Mouse (Mus musculus) adrenal gland, postnatal 14 days (tissue): ENCODE data around the gene Cdk15. TPM values are rescaled to one million over a fixed set of nuclear protein-coding genes. Genes with fewer than 3 reads are reported as not detected.

Source experiments
- DNase-seq: peaks from one replicate; pipeline ENCODE4 v3.0.0; 2021; ENCODE audit warnings: mixed read lengths
- total RNA-seq: library from RNA; stranded (reverse); gene quantifications from 2 replicates; pipeline ENCODE4 v1.2.3, GENCODE M21; 2021

Gene Cdk15
- total RNA-seq, 1 experiment from 2014 or later, result not detected

DNA sequence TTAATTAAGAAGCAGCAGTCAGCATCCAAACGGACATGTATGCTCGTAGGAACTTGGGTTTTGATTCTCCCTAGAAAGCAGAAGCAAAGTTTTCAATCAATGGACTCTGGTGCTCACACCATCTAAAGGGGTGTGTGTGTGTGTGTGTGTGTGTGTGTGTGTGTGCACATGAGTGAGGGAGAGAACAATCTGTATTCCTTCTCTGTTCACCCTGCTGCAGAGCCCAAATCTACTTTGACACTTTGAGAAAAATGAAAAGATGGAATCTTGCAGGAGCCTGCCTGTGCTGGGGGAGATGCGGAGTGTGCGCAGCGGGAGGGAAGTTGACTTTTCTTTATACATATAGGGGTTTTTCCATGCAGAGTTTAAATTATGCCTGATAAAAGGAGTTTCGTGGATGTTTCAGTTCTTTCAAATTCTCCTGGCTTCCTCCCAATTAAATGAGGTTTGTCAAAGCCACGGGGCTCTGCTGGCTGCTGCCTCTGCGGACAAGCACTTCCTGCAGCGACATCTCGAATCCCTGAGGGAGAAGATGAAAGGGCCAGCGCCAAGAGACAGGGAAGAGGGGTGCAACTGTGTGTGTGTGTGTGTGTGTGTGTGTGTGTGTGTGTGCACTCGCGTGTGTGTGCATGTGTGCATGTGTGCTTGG, 76.2 kb downstream of the Cdk15 start:
- DNase-seq, result peak; percentile 31

DNA sequence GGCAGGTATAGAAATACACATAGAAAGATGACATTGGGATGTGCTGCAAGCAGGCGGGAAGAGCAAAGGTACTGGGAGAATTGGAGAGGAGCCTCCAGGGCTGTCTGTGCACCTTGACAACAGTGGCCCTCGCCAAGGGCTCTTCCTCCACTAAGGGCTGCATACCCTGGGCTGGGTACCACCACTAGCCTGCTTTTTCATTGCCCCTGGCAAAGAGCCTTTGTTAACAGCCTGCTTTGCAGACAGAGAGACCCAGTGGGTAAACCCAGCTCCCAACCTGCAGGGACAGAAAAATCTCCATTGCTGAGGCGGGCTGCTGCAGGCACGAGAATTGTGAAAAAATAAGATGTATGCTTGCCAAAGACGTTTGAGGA, 76.7 kb downstream of the Cdk15 start:
- no peak for DNase-seq

DNA sequence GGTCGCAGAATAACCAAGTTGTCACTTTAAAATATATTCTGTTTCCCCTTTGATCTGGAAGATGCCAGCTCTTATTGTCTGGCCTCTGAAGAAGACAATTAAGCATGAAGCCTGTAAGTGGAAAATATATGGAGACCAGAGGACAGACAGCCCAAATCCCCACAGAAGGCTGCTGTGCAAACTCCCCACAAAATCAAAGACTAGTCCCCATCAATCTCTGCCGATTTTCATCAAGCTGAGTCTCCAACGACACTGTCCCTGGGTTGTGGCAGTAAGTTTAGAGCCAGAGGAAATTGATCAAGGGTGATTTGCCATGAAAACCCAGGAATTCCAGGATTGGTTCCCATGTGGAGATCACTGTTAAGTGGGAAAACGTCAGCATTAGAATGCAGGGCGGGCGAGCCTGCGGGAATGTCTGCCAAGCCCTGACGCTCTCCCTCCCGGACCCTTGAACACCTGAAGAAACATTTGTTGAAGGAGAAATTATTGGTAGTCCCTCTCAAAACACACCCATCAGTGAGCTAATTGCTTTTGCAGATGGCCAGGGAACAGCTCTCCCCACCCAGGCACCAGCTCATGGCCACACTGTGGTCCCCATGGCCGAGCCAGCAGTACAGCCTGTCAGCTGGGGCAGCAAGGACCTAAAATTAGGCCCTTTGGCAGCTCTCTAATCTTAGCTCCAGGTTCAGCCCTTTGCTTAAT, 77.3 kb downstream of the Cdk15 start:
- DNase-seq, result no peak

DNA sequence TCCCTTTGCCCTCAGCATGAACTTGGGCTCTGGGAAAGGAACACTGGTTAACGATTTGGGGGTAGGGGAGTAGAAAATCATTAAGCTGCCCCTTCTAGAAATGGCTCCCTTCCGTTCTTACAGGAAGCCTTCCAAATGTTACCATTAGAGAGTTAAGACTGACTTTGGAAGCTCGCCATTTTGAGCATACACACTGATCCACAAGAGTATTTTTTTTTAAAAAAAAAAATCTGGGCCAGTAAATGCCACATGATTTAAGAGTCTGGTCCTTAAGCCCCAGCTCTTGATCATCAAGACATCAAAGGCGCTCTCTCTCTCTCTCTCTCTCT, 77.8 kb downstream of the Cdk15 start:
- no peak for DNase-seq

DNA sequence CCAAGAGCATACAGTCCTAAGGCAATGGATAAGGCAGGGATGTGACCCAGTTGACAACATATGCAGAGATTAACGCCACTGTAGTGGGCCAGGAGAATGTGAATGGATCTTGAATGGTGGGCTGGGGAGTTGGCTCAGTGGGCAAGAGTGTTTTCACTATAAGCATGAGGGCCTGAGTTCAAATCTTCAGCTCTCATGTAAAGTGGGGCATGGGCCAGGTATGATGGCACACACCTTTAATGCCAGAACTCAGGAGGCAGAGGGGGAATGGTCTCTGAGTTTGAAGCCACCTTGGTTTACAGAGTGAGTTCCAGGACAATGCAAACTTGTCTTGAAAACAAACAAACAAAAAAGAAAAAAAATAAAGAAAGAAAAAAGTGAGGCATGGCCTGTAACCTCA, 79.5 kb downstream of the Cdk15 start:
- DNase-seq, result no peak

DNA sequence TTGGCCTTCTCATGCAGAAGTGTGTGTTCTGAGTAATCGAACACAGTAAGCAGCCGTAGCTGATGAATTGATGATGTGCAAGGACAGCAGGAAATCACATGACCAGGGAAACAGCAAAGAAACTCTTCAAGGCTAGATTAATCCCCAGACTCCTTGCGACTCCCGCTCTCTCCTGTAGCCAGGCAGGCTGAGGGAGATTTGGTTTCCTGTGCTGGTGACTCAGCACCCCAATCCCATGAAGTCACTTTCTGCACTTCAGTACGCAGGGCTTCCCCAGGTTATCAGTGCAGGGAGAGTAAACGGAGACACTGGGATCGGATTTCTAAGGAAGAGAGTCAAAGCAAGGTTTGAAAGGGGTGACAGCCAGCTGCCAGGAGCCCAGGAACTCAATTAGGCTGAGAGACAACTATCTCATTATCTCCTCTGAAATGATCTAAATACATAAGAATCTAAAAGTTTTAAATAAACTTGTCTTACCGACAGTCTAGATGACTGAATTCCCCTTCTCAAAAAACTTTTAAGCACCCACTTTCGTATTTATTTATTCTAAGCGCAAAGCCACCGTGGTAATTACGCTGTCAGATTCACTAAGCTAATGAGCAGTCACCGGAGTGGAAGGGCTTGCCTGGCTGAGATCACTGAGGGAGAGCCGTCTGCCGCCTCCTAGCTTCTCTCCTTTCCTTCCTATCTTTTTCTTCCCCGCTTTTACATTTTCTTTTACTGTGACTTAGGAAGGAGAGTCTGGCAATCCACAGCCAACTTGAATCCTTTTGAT, 84.3 kb downstream of the Cdk15 start:
- peak; percentile 56 for DNase-seq

DNA sequence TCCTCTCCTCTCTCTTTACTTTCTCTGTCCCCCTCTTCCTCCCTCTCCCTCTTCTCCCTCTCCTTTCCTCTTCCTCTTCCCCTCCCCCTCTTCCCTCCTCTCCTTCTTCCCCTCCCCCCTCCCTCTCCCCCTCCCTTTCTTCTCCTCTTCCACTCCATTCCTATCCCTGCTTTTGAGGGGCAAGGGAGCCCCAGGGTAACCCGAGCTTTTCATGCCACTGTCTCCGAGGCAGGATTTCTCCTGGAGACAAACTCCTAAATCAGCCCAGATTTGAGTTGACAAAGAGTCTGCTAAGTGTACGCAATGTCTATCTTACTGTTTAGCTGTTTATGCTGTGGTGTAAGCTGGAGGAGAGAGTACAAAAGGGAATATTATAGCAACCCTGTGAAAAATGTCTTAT, 85.0 kb downstream of the Cdk15 start:
- DNase-seq, result no peak

DNA sequence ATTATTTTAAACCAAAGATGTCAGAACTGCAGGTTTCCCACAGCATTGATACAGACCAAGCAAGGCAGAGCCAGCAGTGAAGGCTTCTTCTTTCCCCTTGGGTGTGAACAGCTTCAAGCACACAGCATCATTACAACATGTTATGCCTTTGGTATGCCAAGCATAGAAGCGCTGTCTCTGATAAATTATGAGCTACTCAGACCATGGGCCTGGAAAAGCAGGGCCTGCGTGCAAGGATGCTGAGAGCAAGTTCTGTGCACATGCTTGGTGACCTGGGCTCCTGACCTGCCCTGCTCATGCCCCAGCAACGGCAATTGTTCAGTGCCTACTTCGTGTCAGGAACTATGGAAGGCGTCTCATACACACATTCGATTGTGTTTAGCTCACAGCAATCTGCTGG, 85.4 kb downstream of the Cdk15 start:
- no peak for DNase-seq

DNA sequence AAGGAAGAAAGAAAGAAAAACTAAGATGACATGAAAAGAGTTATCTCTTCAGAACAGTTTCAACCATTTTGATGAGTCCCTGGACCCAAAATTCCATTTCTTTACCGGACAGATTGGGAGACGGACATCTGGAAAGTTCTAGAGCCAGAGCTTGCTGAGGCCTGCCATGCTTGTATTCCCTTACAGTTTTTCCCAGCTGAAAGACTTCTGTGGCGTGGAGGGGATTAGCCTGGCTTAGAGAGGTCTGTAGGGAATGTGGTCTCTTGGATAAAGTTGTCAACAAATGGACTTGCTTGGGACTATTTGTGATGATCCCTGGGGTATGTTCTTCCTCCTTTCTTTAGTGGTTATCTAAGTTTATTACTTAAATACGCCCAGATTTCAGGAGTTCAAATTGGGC, 96.0 kb downstream of the Cdk15 start:
- no peak for DNase-seq

DNA sequence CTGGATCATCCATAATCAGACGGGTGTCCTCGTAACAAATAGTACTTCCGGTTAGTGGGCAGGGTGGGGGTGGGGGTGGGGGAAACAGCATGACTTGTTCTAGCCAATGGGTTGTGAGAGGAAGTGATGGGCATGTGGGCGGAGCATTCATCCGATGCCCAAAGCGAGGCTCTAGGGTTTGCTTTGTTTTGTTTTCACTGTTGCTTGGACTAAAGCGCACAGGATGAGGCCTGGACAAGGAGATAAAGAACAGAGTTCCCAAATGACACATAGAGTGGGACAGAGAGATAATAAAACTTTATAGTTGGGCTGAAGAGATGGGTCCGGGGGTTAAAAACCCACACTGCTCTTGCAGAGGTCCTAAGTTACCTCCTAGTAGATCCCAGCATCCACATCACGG, 98.7 kb downstream of the Cdk15 start:
- no peak for DNase-seq

DNA sequence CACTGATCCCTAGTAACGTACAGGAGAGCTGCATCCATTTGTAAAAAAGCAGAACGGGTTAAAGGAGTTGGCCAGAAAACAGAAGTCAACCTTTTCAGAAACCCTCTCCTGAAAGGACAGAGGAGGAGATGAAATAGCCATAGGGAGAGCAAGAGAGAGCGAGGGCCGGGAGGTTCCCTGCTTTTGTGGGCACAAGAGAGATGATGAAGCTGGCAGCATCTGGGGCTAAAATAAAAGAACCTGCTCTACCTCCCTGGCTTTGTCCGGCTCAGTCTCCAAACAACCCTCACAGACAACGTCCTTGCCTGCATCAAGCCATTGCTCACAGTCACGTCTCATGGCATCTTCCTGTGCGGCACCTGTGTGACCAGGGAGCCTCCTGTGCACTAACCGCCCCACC, 102.4 kb downstream of the Cdk15 start:
- DNase-seq, result no peak

DNA sequence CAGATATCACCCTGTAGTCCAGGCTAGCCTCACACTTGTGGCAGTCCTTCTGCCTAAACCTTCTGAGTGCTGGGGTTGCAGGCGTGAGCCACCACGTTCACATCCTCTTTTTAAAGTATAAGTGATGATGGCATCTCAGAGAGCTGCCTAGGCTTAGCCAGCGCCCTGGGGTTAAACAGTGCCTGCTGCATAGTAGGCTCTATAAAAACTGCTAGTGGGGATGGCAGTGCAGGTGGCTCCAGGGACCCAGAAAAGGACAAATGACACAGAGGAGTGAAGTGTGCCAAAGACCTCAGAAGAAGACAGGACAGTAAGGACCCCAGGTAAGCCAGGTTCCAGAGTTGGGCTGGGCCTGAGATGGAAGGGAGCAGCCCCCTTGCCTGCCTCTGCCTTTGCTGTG, 104.1 kb downstream of the Cdk15 start:
- no peak for DNase-seq

DNA sequence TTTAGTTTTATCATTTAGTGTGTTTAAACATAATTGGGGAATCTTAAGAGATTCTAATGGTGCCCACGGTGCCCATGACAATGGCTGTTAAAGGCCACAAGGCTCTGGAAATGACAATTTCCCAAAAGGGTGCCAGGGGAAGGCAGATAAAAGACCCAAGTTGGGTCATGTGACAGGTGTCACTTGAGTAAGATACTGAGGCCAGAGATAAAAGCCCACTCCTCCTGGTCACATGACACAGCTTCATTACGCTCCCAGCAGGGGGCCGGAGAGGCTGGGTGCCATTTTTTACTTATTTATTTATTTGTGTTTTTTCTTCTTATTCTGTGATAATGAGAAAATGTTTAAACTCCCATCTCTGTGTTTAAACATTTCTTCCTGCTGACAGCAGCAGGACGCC, 104.8 kb downstream of the Cdk15 start:
- DNase-seq, result no peak

DNA sequence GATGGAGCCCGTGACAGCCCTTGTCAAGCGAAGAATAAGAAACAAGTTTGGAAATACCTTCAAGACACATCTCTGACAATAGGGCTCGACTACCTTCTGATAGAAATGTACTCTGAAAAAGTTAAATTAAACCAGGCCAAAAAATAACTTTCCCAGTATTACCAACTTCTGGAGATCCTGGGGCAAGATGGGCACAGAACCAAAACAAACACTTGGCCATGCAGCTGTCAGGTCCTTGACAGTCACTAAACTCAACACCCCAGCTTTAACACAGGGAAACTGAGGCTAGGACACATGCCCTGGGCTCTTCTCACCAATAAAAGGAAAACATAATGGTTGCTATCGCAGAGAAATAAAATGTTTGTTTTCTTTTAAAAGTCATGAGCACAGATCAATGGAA, 105.3 kb downstream of the Cdk15 start:
- no peak for DNase-seq

DNA sequence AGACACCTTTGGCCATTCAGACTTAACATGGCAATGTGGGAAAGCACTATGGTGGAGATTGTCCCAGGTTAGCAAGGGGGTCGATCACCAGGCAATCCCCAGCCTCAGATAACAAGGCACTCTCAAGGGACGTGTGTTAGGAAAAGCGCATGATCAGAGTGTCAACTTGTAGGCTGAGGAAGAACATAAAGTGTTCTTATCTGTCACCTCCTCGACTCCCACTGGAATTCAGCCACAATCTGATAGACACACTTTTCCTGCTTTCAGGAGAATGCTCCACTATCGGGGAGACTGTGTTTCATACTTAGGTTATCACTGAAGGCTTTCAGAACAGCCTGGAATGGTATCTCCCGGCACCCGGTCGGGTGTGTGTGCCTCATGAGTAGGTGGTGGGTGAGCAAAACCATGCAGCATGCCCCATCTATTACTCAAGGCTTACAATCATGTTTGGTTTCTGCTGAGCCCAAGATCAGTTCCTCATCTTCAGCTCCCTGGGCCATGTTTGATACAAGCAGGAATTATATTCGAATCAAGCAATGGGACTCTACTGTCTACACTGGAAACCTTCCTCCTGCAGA, 107.8 kb downstream of the Cdk15 start:
- no peak for DNase-seq

DNA sequence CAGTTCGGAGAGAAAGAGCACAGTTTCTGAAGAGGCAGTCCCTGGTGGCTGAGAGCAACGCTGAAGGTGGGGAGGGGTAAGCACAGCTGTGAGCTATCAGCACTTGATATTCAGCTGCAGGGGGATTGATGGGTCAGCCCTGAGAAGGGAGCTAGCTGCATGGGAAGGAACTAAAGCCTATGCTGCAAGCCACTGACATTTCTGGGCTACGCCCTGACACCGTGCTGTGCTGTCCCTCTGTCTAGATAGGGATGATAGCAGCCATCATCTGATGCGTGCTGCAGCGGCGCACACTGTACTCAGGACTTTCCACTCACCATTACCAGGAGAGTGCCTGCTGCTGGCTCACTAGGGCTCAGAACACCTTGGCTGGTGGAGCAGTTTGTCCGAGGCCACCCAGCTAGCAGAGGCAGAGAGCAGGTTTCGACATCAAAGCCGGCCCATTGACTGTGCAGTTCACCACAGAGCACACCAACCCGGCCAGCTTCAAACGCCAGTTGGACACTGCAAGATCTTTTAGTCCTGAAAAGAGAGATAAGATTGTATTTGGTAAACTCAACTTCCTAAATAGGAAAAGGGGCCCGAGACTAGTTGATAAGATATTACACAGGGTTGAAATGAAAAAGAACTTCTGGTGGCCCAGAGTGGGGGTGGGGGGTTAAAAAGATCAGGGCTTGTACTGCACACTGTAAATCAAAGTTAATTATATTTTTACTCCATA, 111.4 kb downstream of the Cdk15 start:
- peak; percentile 52 for DNase-seq

DNA sequence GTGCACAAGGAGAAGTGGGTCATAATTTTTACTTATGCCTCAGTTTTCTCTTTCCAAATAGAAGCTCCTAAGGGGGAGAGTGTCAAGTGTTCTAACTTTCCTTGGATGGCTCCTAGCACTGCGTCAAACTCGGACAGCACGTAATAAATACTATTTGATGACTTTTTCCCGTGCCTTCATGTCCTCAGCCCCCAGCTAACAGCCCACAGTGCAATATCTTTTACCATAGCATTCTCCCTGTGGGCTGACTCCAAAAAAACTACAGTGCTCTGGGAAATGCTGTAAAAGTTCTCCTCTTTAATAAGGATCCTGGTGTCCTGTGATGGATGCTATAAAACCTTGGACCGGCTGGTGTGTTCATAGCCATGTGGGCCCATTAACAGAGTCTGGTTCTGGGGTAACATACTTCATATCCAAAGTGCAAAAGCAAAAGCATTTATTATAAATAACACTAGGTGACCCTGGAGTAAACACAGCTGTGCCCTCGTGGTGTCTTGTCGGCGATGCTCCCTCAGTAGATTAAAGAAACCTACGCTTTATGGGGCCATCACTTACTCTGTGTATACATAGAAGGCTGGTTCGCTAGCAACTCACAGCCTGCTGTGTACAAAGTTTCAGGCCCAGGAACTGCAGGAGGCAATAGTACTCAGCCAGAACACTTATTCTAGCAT, 112.1 kb downstream of the Cdk15 start:
- no peak for DNase-seq

DNA sequence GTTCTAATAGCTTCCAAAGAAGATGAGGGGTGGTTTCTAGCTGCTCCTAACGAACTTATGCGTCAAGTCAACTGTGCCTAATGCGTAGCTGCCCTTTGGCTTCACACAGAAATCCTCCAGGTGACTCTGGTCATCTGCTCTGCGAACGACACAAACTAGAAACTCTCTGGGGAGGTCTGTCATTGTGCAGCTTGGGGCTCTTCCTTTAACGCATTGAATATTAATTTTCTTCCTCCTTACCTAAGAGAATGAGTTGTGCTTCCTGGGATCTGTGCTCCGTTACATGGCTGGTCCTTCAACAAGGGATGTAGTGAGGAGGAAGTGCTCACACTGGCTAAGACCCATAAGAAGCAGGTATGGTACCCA, 112.6 kb downstream of the Cdk15 start:
- DNase-seq, result no peak

DNA sequence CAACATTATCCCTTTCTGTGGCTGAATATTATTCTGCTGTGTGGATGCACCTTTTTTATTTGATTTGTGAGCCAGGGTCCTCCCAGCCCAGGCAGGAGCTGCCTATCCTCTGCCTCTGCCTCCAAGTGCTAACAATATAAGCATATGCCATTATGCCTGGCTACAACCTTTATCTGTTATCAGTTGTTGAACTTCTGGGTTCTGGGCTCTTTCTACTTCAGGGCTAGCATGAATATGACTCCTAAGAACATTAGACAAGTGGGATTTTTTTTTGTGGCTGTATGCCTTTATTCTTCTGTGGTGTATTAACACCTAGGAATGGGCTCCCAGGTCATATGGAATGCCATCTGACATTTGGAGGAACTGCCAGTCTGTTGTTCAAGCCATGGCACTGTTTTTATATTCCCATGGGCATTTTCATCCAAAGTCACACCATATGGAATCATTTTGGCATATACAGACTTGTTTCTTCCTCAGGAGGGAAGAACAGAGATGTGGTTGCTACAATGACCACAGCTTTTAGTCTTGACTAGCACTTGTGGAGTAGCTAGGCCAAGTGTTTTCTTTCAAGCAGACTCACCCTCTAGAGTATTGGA, 113.7 kb downstream of the Cdk15 start:
- no peak for DNase-seq

DNA sequence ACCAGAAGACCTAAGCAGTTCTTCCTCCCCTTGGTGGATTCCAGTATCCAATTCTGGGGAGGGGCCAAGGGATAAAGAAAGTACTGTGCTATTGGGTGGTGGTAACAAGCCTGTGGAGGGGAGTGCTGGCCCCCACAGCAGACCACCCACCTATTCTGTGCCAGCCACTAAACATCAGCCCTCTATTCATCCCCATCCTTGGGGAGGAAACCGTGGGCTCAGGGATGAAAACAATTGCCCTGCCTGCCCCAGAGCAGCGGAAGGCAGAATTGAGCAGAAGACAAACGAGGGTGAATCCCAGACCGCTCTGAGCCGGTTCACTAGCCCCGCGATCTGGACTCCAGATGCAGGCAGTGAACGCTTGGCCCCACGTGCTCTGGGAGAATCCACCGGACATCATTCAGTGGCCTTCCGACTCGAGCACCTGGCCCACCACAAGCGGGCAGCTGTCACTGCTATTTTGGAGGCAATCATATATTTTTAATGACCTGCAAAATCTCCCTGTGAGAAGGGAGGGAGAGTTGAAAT, 119.4 kb downstream of the Cdk15 start:
- no peak for DNase-seq

DNA sequence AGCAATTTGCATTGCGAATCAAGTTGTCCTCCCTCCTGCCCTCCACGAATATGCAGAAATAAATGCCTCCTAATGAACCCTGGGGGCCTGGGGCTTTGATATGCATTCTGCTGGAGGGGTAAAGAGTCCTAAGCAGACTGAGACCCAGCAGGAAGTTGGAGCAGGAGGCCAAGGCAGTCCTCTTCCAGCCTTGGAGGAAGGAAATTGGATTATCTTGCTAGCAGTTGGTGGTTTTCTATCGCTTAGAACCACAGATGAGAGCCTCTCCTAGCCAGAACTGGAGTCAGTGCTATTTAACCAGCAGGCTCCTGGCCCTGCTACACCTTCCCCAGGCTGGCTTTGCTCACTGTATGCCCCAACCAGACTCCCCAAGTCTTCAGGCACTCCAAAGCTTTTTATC, 119.9 kb downstream of the Cdk15 start:
- DNase-seq, result no peak

DNA sequence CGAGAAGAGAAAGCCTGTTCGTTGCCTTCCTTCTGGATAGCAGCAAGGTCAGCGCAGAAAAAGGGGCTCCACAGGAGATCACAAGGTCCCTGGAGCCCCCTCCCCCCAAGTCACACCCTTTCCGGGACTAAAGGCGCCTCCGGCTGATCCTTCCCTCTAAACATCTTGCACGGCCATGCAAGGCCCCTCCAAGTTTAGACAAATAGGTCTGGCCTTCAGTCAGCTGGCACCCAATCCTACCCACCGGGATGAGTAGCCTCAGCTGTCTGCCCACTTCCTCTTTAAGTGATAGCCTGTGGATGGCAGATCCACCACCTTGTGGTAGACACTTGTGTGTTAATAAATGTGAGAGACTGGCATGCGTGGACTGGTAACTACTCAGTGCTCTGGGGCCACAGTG, 120.6 kb downstream of the Cdk15 start:
- DNase-seq, result no peak
